Mouse (Mus musculus) fibroblast of lung, adult 2 months (primary cell): ENCODE measurements around the gene Rpl9-ps1.

Source experiments
- DNase-seq: peaks from one replicate; pipeline ENCODE4 v3.0.0-alpha.2; 2011; ENCODE audit warnings: low read depth

The Rpl9-ps1 gene

DNA sequence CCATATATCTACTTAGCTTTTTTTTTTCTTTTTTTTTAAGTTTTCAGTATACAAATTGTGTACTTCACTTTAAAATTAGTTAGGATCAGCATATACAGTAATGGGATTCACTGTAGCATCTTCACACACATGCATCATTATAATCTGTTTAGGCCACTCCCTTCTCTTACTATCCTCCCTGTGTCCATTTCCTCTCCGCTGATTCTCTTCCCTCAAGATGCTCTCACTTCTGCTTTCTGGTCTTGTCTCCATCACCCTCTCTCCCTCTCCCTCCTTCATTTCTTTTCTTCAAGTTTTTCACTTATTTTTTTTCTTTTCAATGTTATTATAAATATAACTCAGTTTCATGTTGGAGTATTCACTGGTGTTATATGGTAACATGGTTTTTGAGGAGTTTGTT is 26.4 kb downstream of the Rpl9-ps1 start:
- DNase-seq: no peak

DNA sequence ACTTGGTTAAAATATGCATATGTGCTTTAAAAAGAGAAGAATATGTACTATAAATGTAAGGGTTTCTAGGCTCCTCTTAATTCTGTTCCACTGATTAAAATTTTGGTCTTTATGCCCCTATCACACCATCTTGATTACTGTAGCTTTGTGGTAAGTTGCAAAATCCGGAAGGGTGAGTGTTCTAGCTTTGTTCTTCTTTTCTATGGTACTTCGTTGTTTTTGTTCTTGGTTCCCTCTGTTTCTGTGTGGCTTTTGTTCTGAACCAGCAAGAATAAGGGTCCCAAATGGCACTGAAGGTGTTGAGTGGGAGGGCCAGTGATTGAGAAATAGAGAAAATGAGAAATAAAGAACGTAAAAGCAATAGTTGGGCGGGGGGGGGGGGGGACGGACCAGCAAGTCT is 27.2 kb downstream of the Rpl9-ps1 start:
- no peak for DNase-seq

DNA sequence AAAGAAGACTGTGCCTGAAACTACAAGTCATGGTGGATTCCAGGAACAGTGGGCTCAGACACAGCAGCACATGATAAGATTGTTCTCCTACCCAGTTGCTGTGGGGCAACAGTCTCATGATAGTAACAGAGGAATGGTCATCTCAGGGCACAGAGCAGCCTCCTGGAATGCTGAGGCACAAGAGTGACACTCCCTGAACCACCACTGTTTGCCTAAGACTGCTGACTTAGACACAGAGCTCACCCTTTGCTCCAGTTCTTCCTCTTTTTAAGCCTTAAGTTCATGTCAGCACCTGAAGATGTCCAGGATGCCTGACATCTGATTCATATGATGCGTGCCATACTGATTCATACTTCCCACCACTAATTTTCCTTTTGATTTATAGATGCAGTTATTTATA is 28.8 kb downstream of the Rpl9-ps1 start:
- DNase-seq: no peak

DNA sequence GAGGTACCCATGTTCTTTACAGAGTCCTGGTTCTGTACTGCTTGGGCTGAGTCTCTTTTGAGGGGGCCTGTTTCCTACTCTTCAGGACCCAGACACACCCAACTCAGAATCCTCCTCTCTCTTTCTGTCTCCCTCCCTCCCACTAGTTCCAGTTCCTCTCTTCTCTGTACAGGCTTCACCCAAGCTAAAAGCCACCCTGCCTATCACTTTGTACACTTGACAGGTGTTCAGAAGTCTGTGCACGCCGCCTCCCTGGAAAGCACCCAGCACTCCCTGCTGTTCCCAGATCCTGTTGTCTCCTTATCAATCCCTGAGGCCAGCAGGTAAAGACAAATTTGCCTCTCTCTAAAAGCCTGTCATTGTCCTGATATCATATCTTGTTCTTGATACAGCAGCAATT is 34.5 kb downstream of the Rpl9-ps1 start:
- no peak for DNase-seq

DNA sequence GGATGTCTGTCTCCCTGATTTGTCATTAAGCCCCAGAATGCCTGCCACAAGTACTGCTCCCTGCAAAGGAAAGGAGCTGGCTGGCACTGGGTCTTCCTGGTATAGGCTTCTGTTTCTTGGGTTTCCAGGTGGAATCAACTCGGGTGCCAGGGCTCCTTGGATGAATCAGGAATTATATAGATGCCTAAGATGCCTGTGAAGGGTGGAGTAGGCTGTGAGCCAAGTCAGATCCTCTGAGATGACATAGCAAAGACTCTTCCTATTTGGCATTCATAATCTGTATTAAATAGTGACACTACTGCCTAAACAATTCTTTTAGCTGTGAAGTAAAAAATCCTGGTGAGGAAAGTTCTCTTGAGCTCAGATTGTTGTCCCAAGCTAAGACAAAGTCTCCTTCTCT is 39.0 kb downstream of the Rpl9-ps1 start:
- DNase-seq: no peak

DNA sequence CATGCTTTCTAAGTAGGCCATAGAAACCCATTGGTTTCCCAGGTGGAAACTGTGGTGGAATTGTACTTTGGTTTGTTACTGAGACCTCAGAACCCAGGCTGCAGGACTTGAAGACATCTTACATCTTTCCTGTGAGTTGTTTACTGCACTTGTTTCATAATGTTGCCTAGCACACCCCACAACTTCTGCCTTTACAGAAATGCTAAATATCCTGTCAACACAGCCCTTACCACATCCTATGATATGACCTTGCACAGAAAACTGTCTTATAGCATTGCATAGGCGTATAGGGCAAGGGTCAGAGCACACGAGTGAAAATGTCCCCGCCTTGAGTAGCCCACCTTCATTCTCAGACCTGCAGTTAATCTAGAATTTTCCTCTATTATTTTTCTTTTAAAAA is 39.9 kb downstream of the Rpl9-ps1 start:
- DNase-seq: no peak

DNA sequence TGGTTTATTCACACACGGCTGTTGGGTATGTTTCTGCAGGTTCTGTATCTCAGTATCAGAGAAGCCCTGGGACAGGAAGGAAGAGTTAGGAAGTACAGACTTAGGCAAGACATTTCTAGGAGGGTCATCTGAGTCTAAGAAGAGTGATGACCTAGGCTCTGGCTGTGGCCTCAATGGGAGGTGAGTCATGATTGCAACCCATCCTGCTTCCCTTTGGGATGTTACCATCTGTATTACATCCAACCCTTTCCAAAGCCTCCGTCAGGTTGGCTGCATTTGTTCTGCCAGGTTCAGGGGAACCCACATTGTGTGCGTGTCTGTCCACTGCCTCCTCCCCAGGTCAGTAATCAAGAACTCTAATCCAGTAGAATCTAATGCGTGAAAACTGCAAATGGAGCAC is 40.7 kb downstream of the Rpl9-ps1 start:
- DNase-seq: no peak

DNA sequence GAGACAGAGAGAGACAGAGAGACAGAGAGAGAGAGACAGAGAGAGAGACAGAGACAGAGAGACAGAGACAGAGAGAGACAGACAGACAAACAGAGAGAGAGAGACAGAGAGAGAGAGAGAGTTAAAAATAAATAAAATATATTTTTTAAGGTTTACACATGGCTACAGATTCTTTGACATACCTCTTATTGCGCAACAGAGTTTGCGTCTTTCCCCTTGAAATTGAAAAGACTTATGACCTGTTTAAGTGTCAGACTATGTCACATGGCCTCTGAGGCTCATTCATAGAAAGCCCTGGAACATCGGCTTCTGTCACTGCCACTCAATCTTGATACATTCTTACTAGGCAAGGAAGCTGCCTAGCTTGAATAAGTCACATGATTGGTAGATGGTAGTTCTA is 42.0 kb downstream of the Rpl9-ps1 start:
- no peak for DNase-seq

DNA sequence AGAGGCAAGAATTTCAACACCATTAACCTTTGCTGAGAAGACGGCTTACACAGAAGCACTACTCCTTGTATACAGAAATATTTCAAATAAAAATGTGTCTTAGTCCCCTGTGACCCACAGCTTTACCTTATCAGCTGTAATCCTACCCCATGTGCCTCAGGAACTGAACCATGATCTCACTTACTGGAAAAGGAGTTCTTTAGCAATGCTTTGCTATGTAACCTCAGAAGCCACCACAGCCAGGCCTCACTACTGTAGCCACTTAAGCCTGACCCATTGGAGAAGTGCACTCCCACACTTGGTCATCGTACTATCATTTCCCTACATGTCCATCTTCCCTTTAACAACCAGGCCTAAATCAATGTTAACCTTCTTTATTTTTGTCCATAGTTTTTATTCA is 44.8 kb downstream of the Rpl9-ps1 start:
- no peak for DNase-seq

DNA sequence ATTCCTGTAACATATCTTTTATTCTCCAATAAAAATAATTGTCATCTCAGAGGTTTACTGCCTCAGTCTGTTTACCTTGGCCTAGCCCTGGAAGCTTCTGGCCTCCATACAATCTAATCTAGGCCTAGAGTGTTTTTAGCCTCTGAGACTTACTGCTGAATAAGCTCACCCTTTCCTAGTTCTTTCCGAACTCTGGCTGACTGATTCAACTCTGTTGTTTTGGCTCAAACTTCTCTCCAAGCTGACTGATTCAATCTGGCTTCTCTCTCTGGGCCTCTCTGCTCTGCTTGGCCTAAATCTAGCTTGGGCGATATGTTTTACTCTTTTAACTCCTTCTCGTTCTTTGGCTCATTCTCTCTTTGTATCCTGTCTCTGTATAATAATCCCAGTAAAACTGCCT is 46.4 kb downstream of the Rpl9-ps1 start:
- DNase-seq: no peak

DNA sequence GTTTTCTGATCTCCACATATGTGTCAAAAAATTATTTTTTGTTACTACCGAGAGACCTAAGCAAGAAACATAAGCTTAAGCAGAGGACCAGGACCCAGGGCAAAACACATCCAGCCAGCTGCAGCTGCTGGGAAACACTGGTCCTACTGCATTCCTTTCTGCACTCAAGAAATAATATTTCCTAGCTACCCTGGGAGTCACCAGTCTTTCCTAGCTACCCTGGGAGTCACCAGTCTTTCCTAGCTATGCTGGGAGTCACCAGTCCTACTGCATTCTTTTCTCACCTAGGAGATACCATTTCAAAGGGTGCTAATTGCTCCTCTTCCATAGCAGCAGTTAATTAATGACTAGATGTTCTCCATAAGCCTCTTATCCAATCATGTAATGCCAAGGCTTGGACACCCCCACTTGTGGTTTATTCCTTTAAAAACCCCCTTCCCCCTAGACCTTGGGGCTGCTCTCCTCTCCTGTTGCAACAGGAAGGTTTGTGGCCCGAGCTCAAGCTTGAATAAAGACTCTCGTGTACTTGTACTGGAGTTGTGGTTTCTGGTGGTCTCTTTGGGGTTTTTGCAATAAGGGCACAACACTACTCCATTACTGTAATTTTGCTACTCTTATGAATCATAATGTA is 47.1 kb downstream of the Rpl9-ps1 start:
- no peak for DNase-seq

DNA sequence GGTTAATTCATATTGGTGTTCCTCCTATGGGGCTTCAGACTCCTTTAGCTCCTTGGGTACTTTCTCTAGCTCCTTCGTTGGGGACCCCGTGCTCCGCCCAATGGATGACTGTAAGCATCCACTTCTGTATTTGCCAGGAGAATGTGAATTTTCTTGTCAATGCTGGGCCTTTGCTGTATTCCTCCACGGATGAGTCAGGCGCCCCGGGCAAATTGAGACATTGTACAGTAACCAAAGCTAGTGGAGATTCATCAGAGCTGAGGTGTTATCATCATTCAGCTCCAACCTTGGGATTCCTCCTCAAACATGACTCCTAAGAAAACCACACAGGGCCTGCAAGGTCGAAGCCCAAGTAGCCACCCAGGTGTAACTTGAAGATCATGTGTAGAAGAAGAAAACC is 47.6 kb downstream of the Rpl9-ps1 start:
- no peak for DNase-seq

DNA sequence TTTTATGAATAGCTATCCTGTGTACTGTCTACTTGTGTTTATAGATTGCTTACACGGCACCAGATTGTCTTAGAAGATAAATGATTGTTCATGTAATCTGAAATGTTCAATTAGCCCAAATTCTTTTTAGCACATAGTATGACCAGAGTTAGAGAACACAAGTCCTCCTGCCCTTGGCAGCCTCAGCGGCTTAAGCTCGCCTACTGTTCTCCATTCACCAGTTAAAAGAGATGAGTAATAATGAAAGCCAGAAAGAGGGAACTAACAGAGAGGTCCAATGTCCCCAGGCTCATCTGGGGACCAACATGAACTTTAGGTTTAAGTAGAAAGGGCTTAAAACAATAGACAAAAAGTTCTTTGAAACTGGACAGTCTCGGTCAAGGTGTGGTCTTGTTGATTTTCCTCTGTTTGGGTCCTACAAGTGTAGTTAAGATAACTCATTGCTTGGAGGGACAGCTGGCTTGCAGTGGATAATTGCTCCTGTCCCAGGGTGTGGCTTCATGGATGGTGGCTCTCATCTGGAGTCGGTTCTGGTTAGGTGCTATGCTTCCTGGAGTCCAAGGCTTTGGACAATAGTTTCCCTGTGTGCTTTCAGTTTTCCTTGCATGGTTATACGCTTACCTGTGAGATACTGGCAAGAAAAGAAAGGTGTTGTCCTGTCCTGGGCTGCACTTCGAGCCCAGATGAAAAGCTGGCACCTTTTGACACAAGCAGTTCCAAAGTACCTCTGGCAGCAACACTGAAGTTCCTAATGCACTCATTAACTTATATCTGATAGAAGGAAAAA is 49.6 kb downstream of the Rpl9-ps1 start:
- DNase-seq: no peak
